Mouse (Mus musculus) neural tube, embryonic 10.5 days (tissue): Measurements from ENCODE around the gene Tm7sf2.

ENCODE experiments used
- DNase-seq: peaks from one replicate; pipeline ENCODE4 v3.0.0-alpha.2; 2017; ENCODE audit warnings: low spot score; ENCODE audit errors: extremely low spot score

Tm7sf2 gene

DNA sequence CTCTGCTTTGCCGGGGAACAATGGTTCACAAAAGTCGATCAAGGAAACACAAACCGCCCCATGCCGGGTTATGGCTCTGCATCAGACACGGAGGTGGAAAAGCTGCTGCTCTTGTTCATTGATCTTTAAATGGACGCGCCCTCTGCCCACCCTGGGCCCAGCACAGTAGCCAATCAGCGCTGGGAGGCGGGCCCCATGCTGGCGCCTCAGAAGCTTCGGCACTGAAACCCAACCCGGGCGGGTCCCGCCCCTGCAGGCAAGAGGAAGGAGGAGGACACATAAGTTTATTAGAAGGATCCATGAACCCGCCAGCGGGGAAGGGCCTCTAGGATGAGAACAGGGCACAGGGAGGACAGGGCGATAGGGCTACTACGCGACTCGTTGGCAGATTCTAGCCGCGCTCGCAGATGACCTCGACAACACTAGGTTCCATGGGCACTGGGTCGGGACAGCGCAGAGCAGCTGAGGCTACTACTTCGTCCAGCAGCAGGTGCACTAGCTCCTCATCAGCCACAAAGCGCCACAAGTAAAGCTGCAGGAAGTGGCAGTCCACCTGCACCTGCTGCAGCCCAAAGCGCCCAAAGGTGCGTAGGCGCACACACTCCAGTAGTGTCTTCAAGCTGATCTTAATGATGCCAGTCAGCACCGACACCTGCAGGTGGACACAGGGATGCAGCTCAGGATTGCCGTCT is at the start of gene Tm7sf2:
Gene Tm7sf2, minus strand, starts transcription at position 650 of the 692 bp plus-strand sequence.
- peak; percentile 92 for DNase-seq

DNA sequence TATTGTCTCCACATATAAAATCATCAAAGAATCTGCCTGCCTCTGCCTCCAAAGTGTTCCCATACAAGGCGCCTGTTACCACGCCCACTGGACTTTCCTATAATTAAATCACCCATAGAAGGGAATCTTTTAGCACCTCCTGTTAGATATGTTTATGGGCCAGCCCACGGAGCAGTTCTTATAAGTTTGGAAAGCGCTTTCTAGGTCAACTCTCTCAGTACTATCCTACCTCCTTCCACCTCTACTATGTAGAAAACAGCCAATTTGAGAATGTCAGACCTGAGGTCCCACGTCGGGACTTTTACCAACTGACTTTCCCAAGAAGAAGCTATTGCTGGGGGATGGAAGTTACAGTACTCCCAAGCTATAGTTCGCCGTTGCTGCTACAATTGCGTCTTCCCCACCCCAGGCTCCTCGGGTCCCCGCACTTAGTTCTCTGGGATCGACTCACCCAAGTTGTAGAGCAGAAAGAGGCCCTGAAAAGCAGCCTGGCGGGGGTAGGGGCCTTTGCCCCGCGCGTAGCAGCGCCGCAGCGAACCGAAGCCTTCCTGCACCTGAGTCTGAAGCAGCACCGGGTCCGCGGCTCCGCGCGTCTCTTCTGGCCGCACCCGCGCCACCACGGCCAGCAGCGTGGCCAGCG is 49.3 kb upstream of the Tm7sf2 start:
- no peak for DNase-seq

DNA sequence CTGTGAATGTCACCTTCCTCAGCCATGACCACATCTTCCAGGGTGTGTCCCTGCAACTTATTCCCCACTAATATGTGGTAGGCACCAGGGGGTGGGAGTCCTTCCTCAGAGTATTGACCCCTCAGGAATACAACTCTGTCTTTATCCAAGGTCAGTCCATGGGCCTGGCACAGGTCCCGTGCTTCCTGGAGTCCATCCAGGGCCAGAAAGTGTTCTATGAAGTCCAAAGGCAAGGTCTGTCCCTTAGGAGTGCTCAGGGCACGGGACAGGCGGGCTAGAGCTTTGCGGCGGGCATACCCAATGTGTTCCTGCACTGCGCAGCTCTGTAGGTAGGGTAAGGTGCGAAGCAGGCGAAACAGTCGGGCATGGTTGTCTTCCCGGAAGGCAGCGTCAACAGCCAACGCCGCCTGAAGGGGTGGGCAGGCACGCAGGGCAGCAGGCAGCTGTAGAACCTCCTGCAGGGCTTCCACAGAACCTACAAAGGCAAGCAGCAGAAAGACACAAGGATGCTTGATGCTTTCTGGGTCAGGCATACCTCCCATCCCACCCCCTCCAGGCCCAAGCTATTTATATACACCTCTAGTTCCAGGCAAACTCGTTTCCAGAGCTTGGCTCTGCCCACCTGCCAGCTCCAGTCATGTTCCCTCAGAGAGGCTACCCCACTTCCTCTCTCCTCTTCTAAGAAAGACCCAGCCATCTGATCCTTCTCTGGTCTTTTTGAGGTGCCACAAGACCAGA is 48.1 kb upstream of the Tm7sf2 start:
- no peak for DNase-seq

DNA sequence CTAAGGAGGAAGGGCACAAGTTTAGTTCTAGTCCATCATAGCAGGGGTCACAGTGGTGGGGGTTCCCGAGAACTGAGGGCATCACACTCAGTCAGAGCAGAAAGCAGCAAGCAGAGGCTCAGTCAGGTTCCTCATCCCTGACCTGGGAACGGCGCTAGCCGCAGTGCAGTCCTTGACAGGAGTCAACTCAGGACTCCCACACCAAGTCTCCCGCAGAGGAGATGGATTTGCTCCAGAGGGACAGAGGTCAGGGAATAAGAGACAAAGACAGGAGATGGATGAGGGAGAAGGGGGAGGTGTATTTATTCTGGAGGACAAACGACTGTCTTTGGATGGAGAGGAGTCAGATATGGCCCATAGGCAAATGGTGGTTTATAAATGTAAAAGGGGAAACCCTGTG is 44.9 kb upstream of the Tm7sf2 start:
- DNase-seq = no peak

DNA sequence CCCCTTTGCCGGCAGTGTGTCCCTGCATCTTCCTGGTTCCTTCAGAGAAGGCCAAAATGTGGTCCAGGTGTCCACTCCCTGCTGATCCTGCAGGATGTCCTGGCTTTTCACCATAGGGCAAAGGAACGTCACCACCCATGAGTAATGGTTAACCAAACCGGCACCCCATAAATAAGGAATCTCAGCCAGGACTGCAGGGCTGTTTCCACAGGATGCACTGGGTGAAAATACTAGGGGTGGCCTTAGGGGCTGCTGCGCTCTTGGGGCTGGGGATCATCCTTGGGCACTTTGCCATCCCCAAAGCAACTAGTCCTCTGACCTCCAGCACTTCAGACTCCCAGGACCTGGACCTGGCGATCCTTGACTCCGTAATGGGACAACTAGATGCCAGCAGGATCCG is 37.4 kb upstream of the Tm7sf2 start, which contains the start of gene Naaladl1:
Gene Naaladl1, plus strand, starts transcription at position 197 of the 400 bp plus-strand sequence.
- DNase-seq = no peak

DNA sequence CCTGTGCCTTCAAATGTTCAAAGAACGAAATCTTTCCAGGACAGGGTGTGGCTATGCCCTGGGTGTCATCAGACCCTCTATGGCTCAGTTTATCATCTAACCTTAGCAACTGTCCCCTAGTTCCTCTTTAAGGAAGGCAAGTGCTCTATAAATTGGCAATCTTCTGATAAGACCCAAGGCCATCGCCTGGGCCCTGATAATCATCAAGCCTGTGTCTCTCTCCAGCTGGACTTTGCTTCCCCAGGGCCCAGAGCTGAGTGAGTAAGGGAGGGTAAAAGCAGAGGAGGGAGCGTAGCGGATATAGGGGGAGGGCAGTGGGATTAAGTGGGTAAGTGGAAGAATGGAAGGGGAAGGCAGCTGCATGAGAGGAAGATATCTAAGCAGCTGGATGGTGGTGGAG is 36.3 kb upstream of the Tm7sf2 start:
- DNase-seq = no peak

DNA sequence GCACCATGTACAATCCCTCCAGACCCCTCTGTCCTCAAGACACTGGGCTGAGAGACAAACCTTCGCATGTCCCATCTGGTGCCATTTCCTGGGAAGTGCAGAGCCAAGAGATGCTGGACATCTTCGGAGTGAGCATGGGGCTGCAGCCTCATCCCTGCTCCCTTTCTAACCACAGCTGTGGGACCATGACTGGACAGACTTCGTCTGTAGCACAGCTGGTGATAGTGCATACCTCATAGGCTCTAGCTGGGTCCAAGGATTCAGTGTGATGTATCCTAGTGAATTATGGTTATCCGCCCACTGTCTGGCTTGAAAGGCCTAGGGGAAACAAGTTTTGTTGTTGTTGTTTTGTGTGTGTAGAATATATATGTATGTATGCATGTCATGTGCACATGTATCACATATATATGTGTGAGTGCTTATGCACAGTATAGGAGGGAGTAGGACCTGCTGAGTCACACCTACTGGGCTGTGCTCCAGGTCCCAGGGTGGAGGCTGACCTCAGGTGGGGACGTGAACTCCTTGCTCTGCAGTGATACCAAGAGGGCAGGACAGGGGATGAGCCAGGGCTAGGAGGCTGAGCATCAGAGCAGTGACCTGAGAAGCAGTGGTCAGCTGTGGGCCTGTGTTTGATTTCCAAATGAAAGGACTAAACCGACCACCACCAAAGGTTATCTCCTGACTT is 34.1 kb upstream of the Tm7sf2 start:
- DNase-seq = no peak

DNA sequence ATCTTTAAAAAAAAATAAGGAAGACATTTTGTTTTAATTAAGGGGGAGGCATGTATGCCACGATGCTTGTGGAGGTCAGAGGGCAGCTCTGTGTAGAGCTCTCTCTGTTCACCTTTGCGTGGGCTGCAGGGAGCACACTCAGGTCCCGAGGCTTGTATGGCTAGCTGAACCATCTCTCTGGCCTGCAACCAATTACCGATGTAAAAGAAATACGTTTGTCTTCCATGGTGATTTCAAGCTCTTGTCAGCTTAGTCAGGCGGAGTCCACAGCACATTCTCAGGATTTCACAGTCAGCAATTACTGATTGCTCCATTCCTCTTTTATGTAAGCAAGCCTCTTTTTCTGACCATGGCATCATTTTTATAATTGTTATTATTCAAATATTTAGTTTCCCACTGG is 33.0 kb upstream of the Tm7sf2 start:
- DNase-seq = no peak

DNA sequence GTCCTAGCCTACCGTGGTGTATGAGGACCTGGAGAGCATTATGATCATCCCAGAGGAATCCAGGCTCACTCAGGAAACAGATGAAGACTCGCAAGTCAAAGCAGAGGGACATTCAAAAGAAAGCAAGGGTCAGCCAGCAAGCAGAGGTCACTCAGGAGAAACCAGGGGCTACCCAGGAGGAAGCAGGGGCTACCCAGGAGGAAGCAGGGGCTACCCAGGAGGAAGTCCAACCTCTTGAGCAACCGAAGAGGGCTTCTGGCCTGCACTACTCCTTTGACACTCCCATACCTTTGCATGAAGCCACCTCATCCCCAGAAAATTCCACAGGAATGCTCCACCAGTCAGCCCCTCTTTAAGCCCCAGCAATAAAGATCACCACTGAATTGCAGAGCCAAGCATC is 29.7 kb upstream of the Tm7sf2 start:
- DNase-seq = no peak

DNA sequence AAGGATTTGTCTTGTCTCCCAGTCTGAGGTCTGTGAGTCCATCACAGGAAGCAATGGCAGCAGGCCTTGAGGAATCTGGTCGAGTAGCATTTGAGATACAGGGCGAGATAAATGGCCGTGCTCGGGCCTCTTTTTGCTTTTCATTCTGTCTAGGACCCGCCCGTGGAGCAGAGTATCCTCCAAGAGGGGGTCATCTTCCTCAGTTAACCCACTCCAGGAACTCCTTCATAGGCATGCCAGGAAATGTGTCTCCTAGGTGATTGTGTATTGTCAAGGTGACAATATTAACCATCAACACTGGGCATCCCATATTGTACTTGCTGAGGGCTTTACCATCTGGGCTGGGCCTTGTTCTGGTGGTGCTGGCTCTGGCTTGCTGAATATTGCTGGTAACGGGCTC is 25.9 kb upstream of the Tm7sf2 start, which contains the start of gene AC131692.1:
Gene AC131692.1, plus strand, starts transcription at position 301 of the 400 bp plus-strand sequence.
- no peak for DNase-seq

DNA sequence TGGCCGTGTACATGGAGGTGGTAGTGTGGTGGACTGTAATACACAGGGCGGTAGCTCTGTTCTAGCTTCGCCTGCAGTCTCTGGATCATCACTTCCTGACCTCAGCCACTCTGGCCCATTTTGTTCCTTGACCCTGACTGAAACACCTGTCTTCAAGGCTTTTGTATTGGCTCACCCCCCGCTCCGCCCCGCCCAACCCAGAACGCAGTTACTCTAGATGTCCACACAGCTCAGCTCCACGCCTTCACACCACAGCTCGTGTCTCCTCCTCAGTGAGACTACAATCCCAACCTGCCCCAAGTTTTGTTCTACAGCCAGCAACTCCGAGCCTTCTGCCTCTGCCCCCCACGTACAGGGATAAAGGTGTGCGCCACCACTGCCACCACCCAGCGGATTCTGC is 20.7 kb upstream of the Tm7sf2 start:
- no peak for DNase-seq

DNA sequence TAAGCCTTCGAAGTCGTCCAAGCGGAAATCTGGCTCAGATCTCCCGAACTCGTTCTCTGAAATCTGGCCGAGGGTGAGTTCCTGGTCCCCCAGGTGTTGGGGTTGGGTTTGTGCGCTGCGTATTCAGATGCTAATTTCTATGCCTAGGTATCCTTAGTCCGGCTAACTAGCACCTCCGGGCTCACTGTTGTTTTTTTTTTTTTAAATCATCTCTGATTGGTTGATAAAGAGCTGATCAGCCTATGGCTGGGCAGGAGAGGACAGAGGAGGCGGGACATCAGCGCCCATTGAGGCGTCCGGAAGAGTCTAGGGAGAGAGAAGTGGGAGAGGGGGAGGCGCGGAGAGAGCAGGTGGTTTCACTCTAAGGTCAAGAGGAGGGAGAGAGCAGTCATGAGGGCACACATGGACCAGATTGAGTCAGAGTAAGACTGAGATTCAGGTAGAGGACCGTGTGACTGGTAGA is 17.3 kb upstream of the Tm7sf2 start:
- peak; percentile 68 for DNase-seq

DNA sequence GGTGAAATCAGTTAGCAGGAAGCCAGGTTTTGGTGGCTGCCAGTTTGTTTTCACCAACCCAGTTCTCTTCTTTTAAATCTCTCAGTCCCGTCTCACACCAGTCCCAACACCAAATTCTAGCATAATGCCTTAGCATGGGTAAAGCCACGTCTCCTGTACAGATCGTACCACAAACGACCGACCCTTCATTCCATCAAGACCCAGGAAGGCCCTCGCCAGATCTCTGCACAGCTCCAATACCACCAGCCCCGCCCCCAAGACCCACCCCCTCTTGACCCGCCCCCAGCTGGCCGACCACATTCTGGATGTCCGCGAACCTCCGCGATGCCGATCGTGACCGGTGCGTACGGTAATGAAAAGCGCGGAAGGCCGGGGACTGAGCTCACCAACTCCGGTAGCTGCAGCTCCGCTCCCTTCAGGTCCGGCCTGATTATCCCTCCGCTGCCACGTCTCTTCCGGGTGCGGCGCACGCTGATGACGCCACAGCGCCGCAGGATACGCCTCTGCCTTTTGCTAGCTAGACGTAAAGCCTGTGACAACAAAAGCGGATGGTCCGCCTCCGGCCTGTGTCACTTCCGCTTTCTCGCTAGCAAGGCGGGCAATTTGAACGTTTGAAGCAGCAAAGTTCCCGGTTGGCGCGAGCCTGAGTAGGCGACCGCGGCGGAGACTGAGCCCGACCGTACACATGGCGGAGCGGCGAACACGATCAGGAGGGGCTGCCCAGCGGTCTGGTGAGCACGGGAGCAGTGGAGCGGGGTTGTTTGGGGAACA is 16.5 kb upstream of the Tm7sf2 start, which contains the start of the genes Zfpl1 and Cdca5:
Gene Zfpl1, minus strand, starts transcription at position 479 of the 771 bp plus-strand sequence.
Gene Cdca5, plus strand, starts transcription at position 506 of the 771 bp plus-strand sequence.
- peak; percentile 97 for DNase-seq

DNA sequence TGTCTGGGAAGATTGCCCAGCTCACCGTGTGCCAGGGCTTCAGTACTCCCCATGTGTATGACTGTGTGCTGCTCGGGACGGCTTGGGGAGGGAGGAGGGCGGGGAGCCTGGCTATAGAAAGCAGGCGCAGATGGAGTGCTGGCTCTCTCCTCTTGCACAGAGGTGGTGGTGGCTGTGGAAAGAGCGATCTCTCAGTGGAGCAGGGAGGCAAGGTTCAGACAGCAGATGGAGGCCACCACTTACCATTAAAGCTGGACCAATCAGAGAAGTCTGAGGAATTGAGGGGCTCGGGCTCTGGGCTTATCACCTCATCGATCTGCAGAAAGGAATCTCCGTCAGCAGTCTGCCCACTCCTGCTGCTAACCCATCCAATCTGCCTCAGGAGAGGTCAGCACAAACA is 14.0 kb upstream of the Tm7sf2 start, which contains the start of gene Gm28374:
Gene Gm28374, minus strand, starts transcription at position 101 of the 400 bp plus-strand sequence.
- DNase-seq = no peak

DNA sequence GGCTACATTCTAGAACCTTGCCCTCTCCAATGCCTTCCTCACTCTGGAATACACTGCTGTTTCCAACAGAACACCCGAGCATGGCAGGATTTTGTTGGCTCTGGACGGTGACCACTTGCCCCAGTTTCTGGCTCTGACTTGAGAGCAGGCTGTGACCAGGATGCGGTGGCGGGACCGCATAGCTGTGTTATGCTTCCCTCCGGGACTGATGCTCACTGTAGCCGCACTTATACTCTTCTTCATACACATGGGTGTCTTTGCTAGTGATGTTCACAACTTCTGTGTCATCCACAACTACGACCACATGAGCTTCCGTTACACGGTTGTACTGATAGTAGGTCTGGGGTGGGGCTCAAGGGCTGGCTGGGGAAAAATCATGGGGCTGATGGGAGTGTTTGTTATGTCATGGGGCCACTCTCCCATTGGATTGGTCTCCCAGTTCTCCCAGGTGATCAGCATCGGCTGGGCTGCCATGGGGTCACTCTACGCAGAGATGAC is 11.9 kb upstream of the Tm7sf2 start, which contains the start of gene Tmem262:
Gene Tmem262, plus strand, starts transcription at position 51 of the 498 bp plus-strand sequence.
- DNase-seq = no peak

DNA sequence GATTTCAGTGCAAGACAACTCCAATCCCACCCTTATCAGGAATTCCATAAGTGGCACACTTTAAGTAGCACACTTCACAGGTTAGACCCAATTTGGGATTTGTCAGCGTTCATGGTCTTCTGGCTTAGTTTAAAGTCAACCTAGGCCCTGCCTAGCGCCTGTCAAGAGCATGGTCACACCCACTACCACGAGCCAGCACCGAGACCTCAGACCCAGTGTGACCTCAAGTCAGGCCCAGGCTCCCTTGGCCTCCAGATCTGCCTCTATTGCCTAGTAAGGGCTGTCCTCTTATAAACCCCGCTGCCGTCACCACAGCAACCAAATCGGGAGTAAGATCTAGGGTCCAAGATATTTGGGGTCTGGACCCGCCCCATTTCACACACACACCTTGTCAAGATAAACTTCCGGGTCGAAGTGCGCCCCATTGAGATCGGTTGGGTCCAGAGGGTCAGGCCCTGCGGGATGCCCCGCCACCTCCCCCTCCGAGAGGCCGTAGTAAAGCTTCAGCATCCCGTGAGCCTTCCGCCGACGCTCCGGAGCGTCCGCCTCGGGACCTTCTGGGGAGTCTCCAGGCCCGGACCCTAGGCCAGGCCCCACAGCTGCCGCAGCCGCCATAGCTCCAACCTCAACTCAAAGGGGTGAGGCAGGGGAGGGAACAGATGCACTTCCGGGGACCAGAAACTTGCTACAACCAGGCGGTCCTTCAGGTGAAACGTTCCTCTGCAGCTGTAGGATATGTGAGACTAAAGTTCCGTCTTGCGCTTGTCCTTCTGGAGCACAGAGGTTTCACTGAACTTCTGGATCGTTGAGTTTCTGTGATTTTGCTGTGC is 8.6 kb upstream of the Tm7sf2 start, which contains the start of gene Vps51:
Gene Vps51, minus strand, starts transcription at position 668 of the 830 bp plus-strand sequence.
- peak; percentile 87 for DNase-seq

DNA sequence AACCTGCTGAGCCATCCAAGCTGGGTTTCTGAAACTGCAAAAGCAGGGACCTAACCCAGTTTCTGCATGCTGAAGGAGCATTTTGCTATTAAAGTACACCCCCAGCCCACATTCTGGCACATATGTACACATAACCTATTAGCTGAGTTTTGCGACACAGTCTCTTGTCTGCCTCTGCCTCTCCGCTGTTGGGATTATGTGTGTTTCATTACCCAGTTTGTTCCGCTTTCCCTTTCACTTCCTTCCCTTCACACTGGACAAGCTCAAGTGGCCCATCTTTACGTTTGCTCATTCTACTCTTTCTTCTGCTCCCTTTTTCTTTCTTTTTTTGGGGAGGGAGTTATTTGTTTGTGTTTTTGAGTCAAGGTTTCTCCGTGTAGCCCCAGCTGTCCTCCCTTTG is 5.7 kb upstream of the Tm7sf2 start:
- DNase-seq = no peak

DNA sequence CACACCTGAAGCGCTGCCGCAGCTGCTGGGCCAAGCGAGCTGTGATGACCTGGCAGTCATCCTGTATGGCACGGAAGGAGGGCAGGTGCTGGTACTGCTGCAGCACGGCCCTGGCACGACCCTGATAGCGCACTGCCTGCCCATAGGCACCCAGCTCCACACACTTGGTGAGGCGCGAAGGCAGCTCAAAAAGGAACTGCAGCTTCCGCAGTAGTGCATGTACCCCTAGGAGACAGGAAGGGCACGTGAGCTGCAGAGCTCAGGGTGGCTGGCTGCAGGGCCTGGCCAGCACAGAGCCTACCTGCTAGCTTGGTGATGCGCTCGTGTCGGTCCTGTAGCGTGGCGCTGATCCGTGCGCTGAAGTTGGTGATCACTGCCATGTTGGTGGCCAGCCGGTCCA is 3.1 kb upstream of the Tm7sf2 start:
- DNase-seq = no peak

DNA sequence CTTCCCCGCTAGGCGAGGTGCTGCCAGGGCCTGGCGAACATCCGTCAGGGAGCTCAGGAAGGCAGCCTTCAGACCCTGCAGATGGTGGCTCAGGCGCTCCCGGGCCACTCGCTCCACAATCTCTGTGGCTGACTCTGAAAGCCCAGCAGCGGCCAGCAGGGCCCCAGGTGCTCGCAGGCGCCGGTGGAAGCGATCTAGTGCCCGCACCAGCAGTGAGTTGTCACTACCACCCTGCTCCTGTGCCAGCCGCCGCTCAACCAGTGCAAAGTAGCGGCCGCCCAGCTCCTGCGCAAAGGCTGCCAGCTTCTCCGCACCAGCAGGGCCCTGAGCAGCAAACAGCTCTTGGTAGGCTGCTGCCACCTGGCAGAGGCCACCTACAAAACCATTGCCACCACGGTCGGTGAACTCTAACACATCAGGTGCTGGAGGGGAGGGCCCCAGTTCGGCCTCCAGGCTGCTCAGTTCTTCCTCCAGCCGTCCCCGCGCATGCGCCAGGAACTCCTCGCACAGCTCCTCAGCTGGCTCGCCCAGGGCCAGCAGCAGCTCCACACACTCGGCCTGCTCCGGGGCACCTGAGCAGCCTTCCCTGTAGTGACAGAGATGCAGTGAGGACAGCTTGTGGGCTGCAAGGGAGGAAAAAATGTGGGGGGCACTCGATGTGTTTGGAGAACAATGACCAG is 2.5 kb upstream of the Tm7sf2 start:
- no peak for DNase-seq
